Mouse (Mus musculus) C2C12 (cell line): ENCODE measurements around the gene Fam155a.

ENCODE experiments used
- CEBPB ChIP-seq: IDR thresholded peaks from one replicate; pipeline ENCODE4 v1.6.1; 2011; ENCODE audit warnings: low read depth, mild to moderate bottlenecking, control low read depth, moderate library complexity
- CTCF ChIP-seq: IDR thresholded peaks from one replicate; pipeline ENCODE4 v1.5.1; 2011; ENCODE audit not compliant: control insufficient read depth, insufficient read depth, insufficient read length
- FOSL1 ChIP-seq: IDR thresholded peaks from one replicate; pipeline ENCODE4 v1.8.0; 2011; ENCODE audit warnings: mild to moderate bottlenecking, low read length; ENCODE audit not compliant: poor library complexity, insufficient read depth, severe bottlenecking
- MAX ChIP-seq: IDR thresholded peaks from one replicate; pipeline ENCODE4 v1.6.1; 2011; ENCODE audit warnings: mild to moderate bottlenecking, control low read depth
- MYOD1 ChIP-seq: IDR thresholded peaks from one replicate; pipeline ENCODE4 v1.6.1; 2011; ENCODE audit warnings: low read depth; ENCODE audit not compliant: control insufficient read depth, insufficient read length
- MYOG ChIP-seq: IDR thresholded peaks from one replicate; pipeline ENCODE4 v1.6.1; 2011; ENCODE audit not compliant: control insufficient read depth, insufficient read length; ENCODE audit errors: extremely low read depth
- USF1 ChIP-seq: IDR thresholded peaks from one replicate; pipeline ENCODE4 v1.6.1; 2011; ENCODE audit warnings: low read depth, mild to moderate bottlenecking, control low read depth, moderate library complexity

- TF ChIP-seq USF1, result no peak
- TF ChIP-seq CTCF, result no peak
- no peak for TF ChIP-seq MYOD1
- no peak for TF ChIP-seq MAX
- no peak for TF ChIP-seq CEBPB
- no peak for TF ChIP-seq FOSL1
- TF ChIP-seq MYOG, result no peak
Measured at GRCm38 (mm10) chr8:9778148-9778547, 7.2 kb upstream of the Fam155a start.
